Mouse (Mus musculus) embryo, embryonic 11 days (tissue): Measurements from ENCODE around the gene Pfkl.
"Not testable (repeated sequence)": the region's sequence is repeated elsewhere in the genome, so short reads cannot be mapped to it uniquely, and the experiment has no call there.

Experiments used
- DNase-seq: peaks from one replicate; pipeline ENCODE4 v3.0.0-alpha.2; 2015

The Pfkl gene

GRCm38 (mm10) chr10:77969973-77970325, 39.9 kb downstream of the Pfkl start:
- no peak for DNase-seq

- peak; percentile 78 for DNase-seq
Measured at GRCm38 (mm10) chr10:77969274-77969972, 40.5 kb downstream of the Pfkl start.

DNA sequence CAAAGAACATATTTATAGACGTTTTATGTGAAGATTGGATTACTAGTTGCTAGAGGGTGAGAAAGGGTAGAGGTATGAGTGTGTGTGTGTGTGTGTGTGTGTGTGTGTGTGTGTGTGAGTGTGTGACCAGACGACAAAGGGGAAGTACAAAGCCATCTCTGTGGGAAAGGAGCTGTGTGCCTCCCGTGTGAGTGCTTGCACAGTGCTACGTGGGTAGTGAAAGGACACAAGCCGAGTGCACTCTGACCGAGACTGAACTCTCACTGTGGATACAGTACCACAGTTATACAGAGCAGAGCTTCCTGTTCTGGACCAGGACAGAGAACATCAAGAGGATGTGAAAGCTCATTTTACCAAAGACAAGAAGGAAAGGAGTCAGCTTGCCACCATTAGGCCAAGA, 45.9 kb downstream of the Pfkl start:
- no peak for DNase-seq

- no peak for DNase-seq
Measured at GRCm38 (mm10) chr10:77962725-77963124, 47.2 kb downstream of the Pfkl start.

DNA sequence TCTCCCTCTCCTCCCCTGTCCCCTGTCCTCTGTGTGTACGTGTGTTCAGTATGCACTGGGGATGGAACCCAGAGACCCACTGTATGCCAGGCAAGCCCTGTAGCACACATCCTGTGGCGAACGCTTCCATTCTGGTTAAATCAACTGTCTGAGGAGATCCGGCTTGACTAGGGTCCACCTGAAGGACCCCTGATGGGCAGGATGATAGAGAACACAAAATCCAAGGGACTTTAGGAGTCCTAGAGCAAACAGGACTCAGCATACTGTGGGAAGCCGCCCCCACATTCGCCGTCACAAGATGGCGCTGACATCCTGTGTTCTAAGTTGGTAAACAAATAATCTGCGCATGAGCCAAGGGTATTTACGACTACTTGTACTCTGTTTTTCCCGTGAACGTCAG, 59.4 kb downstream of the Pfkl start:
- not testable (repeated sequence) for DNase-seq

DNA sequence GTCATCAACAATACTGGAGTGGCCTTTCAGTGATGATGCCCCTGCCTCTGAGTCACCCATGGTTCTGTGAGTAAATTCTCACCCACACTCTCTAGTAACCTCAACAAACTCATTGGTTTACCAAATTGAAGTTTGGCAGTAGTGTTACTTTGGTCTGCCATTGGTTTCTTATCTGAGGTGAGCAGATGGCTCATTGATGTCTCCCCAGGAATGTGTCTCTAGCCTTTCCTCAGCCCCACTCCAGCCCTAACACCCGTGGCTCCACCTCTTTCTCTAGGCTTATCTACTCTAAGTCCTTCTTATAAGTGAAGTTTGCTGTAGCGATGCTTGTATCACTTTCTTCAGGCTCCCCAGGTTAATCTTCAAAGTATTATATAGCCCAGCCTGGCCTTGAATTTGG, 70.2 kb downstream of the Pfkl start:
- DNase-seq, result no peak
